Mouse (Mus musculus): ENCODE data around the gene Kazn.

Gene Kazn

GRCm38 (mm10) chr4:142164386-142164785 lies 74.8 kb downstream of the Kazn start:
- DNase-seq (ENCODE audit: low read depth, low spot score): no peak

- no peak for DNase-seq (ENCODE audit: low read depth, low spot score)
These were observed 75.3 kb downstream of the Kazn start for GRCm38 (mm10) chr4:142163862-142164261.

- no peak for DNase-seq (ENCODE audit: low read depth, low spot score)
These were observed 76.5 kb downstream of the Kazn start for GRCm38 (mm10) chr4:142162729-142163128.

DNA sequence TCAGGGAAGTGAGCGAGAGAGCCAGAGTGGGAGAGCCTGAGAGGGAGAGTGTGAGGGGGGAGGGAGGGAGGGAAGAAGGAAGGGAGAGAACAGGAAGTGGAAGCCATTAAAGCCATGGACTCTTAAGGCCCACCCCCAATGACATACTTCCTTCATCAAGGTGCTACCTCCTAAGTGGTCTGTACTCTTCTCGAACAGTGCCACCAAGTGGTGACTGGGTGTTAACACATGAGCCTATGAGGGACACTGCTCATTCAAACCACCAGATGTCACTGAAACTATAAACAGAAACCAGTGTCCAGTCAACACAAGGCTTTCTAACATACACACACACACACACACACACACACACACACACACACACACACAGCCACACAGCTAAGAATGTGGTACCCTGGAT lies 77.1 kb downstream of the Kazn start:
- no peak for DNase-seq (ENCODE audit: low read depth, low spot score)

DNA sequence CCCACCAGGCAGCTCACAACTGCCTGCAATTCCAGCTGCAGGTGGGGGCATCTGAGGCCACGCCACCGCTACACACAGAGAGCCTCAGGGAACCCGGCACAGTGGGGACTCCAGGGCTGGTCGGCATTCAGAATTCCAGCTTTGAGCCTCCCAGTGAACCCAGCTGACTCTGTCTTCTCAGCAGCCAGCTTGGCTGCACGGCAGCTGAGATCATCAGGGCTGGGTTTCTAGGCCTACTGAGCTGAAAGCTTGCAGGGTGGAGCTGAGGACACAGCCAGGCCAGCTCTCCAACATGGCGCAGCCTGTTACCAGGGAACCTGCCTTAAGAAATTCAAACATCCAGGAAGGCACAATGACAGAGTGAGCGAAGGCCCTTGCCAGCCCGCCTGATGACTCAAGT lies 79.2 kb downstream of the Kazn start:
- DNase-seq (ENCODE audit: low read depth, low spot score): no peak

GRCm38 (mm10) chr4:142156506-142156905 lies 82.7 kb downstream of the Kazn start:
- DNase-seq (ENCODE audit: low read depth, low spot score): no peak

DNA sequence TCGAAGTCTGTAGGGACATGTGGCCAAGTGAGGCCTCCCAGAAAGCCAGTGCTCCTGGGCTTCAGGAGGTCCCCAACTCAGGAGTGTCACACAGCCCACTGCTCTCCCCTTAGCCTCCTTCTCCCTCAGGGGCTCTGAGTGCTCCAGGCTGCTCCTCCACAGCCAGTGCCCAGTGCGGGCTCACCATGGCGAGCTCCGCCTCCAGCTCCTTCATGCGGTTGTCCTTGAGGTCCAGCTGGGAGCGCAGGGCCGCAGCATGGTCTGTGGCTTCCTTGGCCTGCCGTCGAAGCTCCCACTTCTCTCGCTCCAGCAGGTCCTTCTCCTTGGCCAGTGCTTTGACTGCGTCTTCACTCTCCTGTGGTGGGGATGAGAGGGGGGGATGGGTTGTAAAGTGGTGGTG lies 85.0 kb downstream of the Kazn start:
- no peak for DNase-seq (ENCODE audit: low read depth, low spot score)

DNA sequence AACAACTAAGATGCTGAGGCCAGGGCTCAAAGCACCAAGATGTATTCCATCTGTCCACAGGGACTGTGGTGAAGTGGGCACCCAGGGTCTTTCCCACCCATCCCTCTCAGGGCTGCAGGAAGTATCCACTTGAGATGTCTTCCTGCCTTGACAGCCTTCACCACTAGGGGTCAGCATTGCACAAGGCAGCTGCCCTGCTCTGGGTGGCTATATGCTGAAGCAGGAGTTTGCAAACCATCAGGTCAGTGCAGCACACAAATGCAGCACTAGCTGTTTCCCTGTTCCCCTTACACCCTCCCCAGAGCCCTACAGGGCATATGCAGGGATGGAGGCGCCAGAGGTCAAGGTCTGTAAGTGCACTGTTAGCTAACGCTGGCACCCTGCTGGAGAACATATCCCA lies 85.7 kb downstream of the Kazn start:
- DNase-seq (ENCODE audit: low read depth, low spot score): peak; percentile 55

DNA sequence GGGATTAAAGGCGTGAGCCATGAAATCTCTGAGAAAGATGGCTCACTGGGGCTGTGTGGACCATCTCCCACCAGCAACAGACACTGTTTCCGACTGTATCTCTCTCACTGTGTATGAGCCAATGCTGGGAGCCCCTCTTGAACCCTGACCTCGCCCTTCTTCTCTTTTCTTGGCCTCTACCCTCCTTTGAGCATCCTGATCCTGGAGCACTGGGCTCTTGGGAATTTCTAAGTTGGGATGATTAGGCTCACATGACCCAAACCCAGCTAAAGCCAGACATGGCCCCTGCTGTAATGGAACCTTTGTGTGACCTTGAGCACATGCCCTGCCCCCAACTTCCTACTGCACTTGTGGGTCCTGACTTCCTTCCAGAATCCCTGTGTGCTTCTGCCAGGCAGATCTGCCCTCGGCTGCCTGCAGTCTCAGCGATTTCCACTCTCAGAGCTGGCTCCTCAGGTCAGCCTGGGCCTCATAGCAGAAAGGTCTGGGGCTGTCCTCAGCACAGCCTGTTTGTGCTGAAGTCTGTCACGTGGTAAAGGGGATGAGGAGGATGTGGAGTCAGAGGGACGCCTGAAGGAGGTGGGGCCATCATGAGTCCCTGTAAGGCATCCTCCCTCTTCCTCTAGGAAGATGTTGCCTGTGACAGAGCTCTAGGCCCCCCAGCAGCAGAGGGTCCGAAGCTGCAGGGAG lies 86.3 kb downstream of the Kazn start:
- DNase-seq (ENCODE audit: low read depth, low spot score): no peak

GRCm38 (mm10) chr4:142150086-142150485 lies 89.1 kb downstream of the Kazn start:
- DNase-seq (ENCODE audit: low read depth, low spot score): no peak

DNA sequence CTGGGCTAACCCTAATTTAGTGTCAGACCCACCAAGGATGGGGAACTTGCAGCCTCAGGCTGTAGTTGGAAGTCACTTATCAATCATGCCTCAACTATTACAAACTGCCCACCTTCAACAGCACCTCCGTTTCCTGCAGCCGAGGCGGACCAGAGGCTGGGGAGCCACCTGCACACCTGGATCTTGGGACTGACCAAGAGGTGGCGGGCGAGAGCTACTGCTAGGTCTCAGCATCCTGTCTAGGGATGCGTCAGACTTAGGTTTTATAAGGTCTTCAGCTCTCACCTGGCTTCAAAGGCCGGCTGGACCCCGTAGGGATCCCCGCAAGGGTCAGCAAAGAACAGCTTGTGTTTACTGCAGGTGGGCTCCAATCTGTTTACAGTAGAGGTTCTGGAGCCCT lies 90.0 kb downstream of the Kazn start:
- no peak for DNase-seq (ENCODE audit: low read depth, low spot score)

- DNase-seq (ENCODE audit: low read depth, low spot score): no peak
These were observed 91.5 kb downstream of the Kazn start for GRCm38 (mm10) chr4:142147671-142148070.

GRCm38 (mm10) chr4:142144096-142144495 lies 95.1 kb downstream of the Kazn start:
- no peak for DNase-seq (ENCODE audit: low read depth, low spot score)

DNA sequence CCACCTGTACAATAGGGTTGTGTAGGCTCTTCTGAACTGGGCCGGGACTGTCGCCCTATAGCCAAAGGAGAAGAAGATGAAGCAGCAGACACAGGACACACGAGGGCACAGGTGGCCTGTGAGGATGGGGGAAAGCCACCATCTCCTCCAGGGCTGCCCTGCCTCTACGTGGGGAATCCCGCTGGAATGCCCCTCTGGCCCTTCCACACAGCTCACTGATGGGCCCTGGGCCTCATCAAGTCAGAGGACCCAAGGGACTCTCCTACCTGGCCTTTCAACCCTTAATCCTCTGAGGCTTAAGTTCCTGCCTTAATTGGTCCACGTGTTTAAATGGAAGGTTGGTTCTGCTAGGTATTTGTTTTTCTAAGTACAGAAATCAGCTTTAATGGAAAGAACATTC lies 95.9 kb downstream of the Kazn start:
- no peak for DNase-seq (ENCODE audit: low read depth, low spot score)

GRCm38 (mm10) chr4:142139729-142140128 lies 99.5 kb downstream of the Kazn start:
- DNase-seq (ENCODE audit: low read depth, low spot score): no peak

GRCm38 (mm10) chr4:142138356-142139099 lies 100.7 kb downstream of the Kazn start:
- DNase-seq (ENCODE audit: low read depth, low spot score): no peak

DNA sequence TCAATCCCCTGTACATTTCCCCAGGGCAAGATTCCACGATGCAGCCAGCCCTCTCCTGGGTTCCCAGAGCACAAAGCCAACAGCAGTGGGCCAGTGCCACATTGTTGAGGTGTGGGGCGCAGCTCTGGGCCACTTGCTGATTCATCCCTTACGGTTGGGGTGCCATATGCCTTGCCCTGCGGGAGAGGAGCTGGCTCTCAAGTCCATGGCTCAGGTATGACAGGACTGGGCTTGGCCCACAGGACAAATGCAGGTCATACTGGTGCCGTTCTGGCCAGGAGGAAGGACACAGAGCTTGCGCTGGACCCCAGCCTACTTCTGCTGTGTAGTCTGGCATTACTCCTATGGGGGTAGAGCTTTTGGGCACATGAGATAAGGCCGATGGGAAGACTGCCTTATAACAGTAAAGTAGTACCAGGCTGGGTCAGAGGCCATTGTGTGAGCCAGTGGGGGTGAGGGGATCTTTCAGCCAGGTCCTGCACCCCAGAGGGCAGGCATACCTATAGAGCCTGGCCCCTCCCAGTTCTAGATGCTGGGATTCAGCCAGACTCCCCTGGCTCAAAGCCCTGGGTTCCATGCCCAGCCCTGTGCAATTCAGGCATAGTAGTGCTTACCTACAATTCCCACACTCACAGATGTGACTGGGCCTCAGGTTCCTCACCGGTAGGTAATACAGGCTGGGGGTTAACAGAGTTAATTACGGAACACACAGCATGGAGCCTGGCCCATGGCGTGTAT lies 102.3 kb downstream of the Kazn start:
- DNase-seq (ENCODE audit: low read depth, low spot score): no peak

- no peak for DNase-seq (ENCODE audit: low read depth, low spot score)
These were observed 103.7 kb downstream of the Kazn start for GRCm38 (mm10) chr4:142135515-142135914.

DNA sequence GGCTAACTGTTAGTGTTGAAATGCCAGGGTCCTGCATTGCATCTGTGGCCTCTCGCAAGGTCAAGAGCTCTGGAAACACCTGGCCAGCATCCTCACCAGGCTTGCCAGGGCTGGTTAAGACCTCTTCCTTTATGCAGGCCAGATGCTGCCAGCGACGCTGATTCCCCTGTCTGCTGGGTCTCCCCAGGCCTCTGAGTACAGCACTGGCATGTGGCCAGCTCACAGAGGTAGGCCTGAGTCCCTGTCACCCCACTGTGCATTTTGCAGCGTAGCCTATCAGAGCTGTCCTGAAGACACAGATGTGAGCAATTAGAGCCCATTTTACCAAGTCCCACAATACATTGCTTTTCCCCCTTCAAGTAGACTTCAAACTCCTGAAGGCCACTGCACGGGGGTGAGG lies 109.0 kb downstream of the Kazn start:
- DNase-seq (ENCODE audit: low read depth, low spot score): no peak

GRCm38 (mm10) chr4:142127275-142127788 lies 111.9 kb downstream of the Kazn start:
- no peak for DNase-seq (ENCODE audit: low read depth, low spot score)

DNA sequence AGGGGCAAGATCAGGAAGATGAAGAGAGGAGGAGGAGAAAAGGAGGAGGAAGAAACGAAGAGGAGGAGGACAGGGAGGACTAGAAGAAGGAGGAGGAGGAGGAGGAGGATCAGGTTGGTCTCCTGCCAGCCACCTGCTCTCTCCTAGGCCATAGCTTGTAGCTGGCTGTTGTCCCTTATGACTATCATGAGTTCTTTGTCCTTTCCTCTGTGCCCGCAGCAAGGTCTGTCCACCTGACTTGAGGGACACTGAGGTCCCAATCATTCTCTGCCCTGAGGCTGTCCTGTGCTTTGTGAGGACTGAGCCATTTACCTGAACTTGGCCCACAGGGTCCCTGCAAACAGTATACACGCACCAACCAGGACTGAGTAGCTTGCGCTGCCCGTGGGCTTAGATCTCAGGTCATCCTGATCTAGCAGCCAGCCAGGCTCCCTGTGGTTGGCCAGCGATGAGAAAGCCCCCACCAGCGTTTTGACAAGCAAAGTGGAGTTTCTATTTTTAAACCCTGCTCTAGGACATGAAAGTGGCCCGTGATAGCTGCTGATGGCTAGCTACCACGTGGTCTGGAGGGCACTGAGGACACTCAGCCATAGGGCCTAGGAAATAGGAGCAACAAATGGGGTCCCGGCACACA lies 112.4 kb downstream of the Kazn start:
- DNase-seq (ENCODE audit: low read depth, low spot score): no peak

- no peak for DNase-seq (ENCODE audit: low read depth, low spot score)
These were observed 118.0 kb downstream of the Kazn start for GRCm38 (mm10) chr4:142121164-142121563.
